Comparison of ENCODE assay signal across 8 mouse cellular contexts in genomic region chr7:19270509-19271237, GRCm38 (mm10). TPM values are rescaled to one million over a fixed set of nuclear protein-coding genes. Genes with fewer than 3 reads are reported as not detected.
DNase-seq lines count a peak whose midpoint lies in the region; ATAC-seq and TF ChIP-seq lines count a peak whose summit lies in the region.

No protein-coding gene starts in this region.

- in situ Hi-C loops in CH12.LX (cut with MboI; ENCODE audit: low pct_ligation_motif_present, low pct_unique_long_range_greater_than_20kb, low sequenced_read_pairs) = loop anchor here (5.0 kb wide), 1 partner anchor 38 kb away; no protein-coding TSS in a partner anchor

- H3ac ChIP-seq in myocyte (ENCODE audit: control insufficient read depth, insufficient read length) = peak overlapping the region; percentile 63

- H3K79me2 ChIP-seq in CH12.LX (replicated peaks; ENCODE audit: control insufficient read depth, extremely low read depth, insufficient read depth, poor library complexity, severe bottlenecking) (peaks cover 48% of the 10 kb centered on the region), myocyte (ENCODE audit: control insufficient read depth, insufficient read depth) (peaks cover 50% of the 10 kb centered on the region)

- TF ChIP-seq EP300 in CH12.LX (IDR thresholded peaks at IDR 0.05; ENCODE audit: low read length) = no peak

- ATAC-seq in forebrain, embryonic 13.5 days = no peak

- H3K4me3 ChIP-seq in CH12.LX (replicated peaks in 1 of 3; ENCODE audit: low read depth in 2 of 3, low read length in 2 of 3, poor library complexity in 1 of 3) (peak overlapping the region; percentile 75 to 95 (median 94)), myocyte (peak overlapping the region; percentile 96)
- peak overlapping the region; percentile 97 for H3K4me3 ChIP-seq in forebrain, embryonic 13.5 days

- peak; percentile 27 for DNase-seq in cerebellum, adult 8-10 months
- DNase-seq in cerebellum, adult 18-20 months = no peak
- DNase-seq in CH12.LX (ENCODE audit: extremely low read depth) = peak; percentile 55
- peak; percentile 39 for DNase-seq in kidney, postnatal 14 days
- DNase-seq in left cerebral cortex, postnatal 14 days (ENCODE audit: low spot score in 2 of 2) = no peak
- DNase-seq in layer of hippocampus, postnatal 25 days (ENCODE audit: extremely low spot score in 1 of 2, low spot score in 1 of 2) = no peak

- dilution Hi-C loops in CH12.LX (cut with MboI; ENCODE audit: extremely low pct_ligation_motif_present, extremely low pct_unique_long_range_greater_than_20kb, low sequenced_read_pairs) = no loop called here

- H3K9me3 ChIP-seq in CH12.LX (replicated peaks; ENCODE audit: low read length) = peaks cover under 1% of the 10 kb centered on the region
- no peaks in the 10 kb centered on the region for H3K9me3 ChIP-seq in forebrain, embryonic 13.5 days (replicated peaks)

- intact Hi-C loops in left cerebral cortex, postnatal 14 days (cut with DNase I) = no loop called here

- H3K4me2 ChIP-seq in CH12.LX (ENCODE audit: insufficient read depth, low read depth, poor library complexity, severe bottlenecking) (peak overlapping the region; percentile 59), myocyte (ENCODE audit: low read depth) (peak overlapping the region; percentile 63)
- H3K4me2 ChIP-seq in forebrain, embryonic 13.5 days = peak overlapping the region; percentile 94

- TF ChIP-seq CTCF in CH12.LX (conservative IDR thresholded peaks at IDR 0.05 in 1 of 2, IDR thresholded peaks at IDR 0.05 in 1 of 2; ENCODE audit: low read depth in 2 of 2, low read length in 2 of 2) = no peak

- H3K9ac ChIP-seq in CH12.LX (ENCODE audit: insufficient read depth, low read depth) = peak overlapping the region; percentile 91
- H3K9ac ChIP-seq in forebrain, embryonic 13.5 days = peak overlapping the region; percentile 92

- TF ChIP-seq POLR2A in CH12.LX (IDR thresholded peaks at IDR 0.05; ENCODE audit: low read depth, low read length) (no peak), myocyte (IDR thresholded peaks at IDR 0.05; ENCODE audit: insufficient read length, low read depth) (peak; percentile 22)

- under 1% methylated on average over 15 of the region's 21 CpGs for WGBS in forebrain, embryonic 13.5 days

- TF ChIP-seq RAD21 in CH12.LX (IDR thresholded peaks at IDR 0.05; ENCODE audit: low read depth, low read length) = no peak

- H3K4me1 ChIP-seq in CH12.LX (ENCODE audit: control insufficient read depth in 1 of 2, insufficient read depth in 2 of 2) = peaks cover 18 to 45% of the 10 kb centered on the region in 2 experiments
- H3K4me1 ChIP-seq in forebrain, embryonic 13.5 days = peaks cover 26% of the 10 kb centered on the region

- H3K36me3 ChIP-seq in CH12.LX (replicated peaks in 1 of 2; ENCODE audit: control insufficient read depth in 1 of 2, insufficient read depth in 1 of 2, low read length in 1 of 2) (peaks cover 8 to 12% of the 10 kb centered on the region in 2 experiments), myocyte (ENCODE audit: control insufficient read depth, insufficient read depth) (peaks cover 9% of the 10 kb centered on the region)
- H3K36me3 ChIP-seq in forebrain, embryonic 13.5 days (ENCODE audit: poor library complexity, severe bottlenecking) = no peaks in the 10 kb centered on the region

- peak overlapping the region; percentile 75; the same call in 1 of the 2 replicates for H3K27ac ChIP-seq in CH12.LX (ENCODE audit: insufficient read depth, low read depth)
- H3K27ac ChIP-seq in forebrain, embryonic 13.5 days = peak overlapping the region; percentile 73; the same call in 1 of the 2 replicates

- H3K27me3 ChIP-seq in CH12.LX (replicated peaks) = no peaks in the 10 kb centered on the region
- no peaks in the 10 kb centered on the region for H3K27me3 ChIP-seq in forebrain, embryonic 13.5 days
- H3K27me3 ChIP-seq in myocyte (ENCODE audit: control insufficient read depth, insufficient read depth, insufficient read length) = no peaks in the 10 kb centered on the region

TF ChIP-seq in CH12.LX, 34 proteins besides CTCF, POLR2A, EP300 and RAD21 (continues in another document):
- TF ChIP-seq NRF1 (IDR thresholded peaks at IDR 0.05; ENCODE audit: low read depth, low read length) = no peak
- TF ChIP-seq JUND (conservative IDR thresholded peaks at IDR 0.05; ENCODE audit: low read depth, low read length) = no peak
- TF ChIP-seq E2F4 (IDR thresholded peaks at IDR 0.05; ENCODE audit: insufficient replicate concordance, low read depth, low read length) = no peak
- no peak for TF ChIP-seq KAT2A (IDR thresholded peaks at IDR 0.05; ENCODE audit: insufficient replicate concordance, low read length)
- TF ChIP-seq MYC (IDR thresholded peaks at IDR 0.05; ENCODE audit: low read depth, low read length) = no peak
- TF ChIP-seq RCOR1 (conservative IDR thresholded peaks at IDR 0.05; ENCODE audit: low read depth, low read length) = no peak
- no peak for TF ChIP-seq USF1 (IDR thresholded peaks at IDR 0.05; ENCODE audit: low read depth, low read length)
- TF ChIP-seq ZMIZ1 (IDR thresholded peaks at IDR 0.05; ENCODE audit: low read depth, low read length) = no peak
- no peak for TF ChIP-seq POLR2AphosphoS2 (IDR thresholded peaks at IDR 0.05; ENCODE audit: low read depth, low read length)
- TF ChIP-seq MAFK (IDR thresholded peaks at IDR 0.05; ENCODE audit: insufficient replicate concordance, low read length) = no peak
- no peak for TF ChIP-seq NELFE (IDR thresholded peaks at IDR 0.05; ENCODE audit: low read depth, low read length)
- TF ChIP-seq ZC3H11A (IDR thresholded peaks at IDR 0.05; ENCODE audit: low read depth, low read length) = no peak
- no peak for TF ChIP-seq ELF1 (IDR thresholded peaks at IDR 0.05; ENCODE audit: low read depth, low read length)
- no peak for TF ChIP-seq PAX5 (IDR thresholded peaks at IDR 0.05; ENCODE audit: low read length)

TF ChIP-seq in myocyte, 11 proteins besides CTCF, POLR2A, EP300 and RAD21:
- TF ChIP-seq TCF3 (IDR thresholded peaks at IDR 0.05; ENCODE audit: insufficient read length, low read depth) (peak; percentile 84), MAX (IDR thresholded peaks at IDR 0.05; ENCODE audit: low read depth) (no peak), POLR2AphosphoS2 (IDR thresholded peaks at IDR 0.05; ENCODE audit: insufficient read length, low read depth) (peak; percentile 53), REST (IDR thresholded peaks at IDR 0.05; ENCODE audit: insufficient read depth, insufficient read length) (no peak), CEBPB (IDR thresholded peaks at IDR 0.05; ENCODE audit: insufficient read depth, poor library complexity, severe bottlenecking) (no peak), TCF12 (IDR thresholded peaks at IDR 0.05; ENCODE audit: insufficient read depth, poor library complexity, severe bottlenecking) (peak; percentile 89), E2F4 (IDR thresholded peaks at IDR 0.05; ENCODE audit: insufficient read depth) (no peak), MYOG (IDR thresholded peaks at IDR 0.05; ENCODE audit: control insufficient read depth in 1 of 3, insufficient read depth in 1 of 3, insufficient read length in 2 of 3, low read depth in 2 of 3) (peak; percentile 45 to 97 (median 97)), MYOD1 (IDR thresholded peaks at IDR 0.05; ENCODE audit: control insufficient read depth in 1 of 3, insufficient read length in 2 of 3, low read depth in 2 of 3) (peak in 2 of 3 experiments; percentile 93 to 96), SRF (IDR thresholded peaks at IDR 0.05; ENCODE audit: control insufficient read depth, insufficient read length, low read depth) (no peak), USF1 (IDR thresholded peaks at IDR 0.05; ENCODE audit: low read depth) (no peak)

RNA-seq across cellular contexts. Expression of gene Vasp, which starts 0.9 kb away (rescaled TPM):
- total RNA-seq in CH12.LX (2012; rRNA removed) (109 and 114 TPM in 2 replicates), CH12.LX (2014; rRNA removed) (122 and 125 TPM in 2 replicates)
- polyA plus RNA-seq in CH12.LX (2012; ENCODE audit: insufficient read length, low read depth) (191 and 240 TPM in 2 replicates), myocyte (2012; fragmentation: generic; extraction: Trizol) (189 TPM)
- 31.0 and 32.7 TPM in 2 replicates for polyA plus RNA-seq in forebrain, embryonic 13.5 days (2015; fragmentation: Nextera tagmentation; extraction: Ambion mirVana)
- total RNA-seq in left cerebral cortex, postnatal 14 days (2021) = 10 to 100 TPM; 18.4 to 21.1 TPM
- 10 to 100 TPM; 15.2 to 16.3 TPM for total RNA-seq in layer of hippocampus, postnatal 25 days (2021)

RNA-seq across cellular contexts. Expression of gene Ppm1n, which starts 9.2 kb away (rescaled TPM):
- not detected in 2 replicates for total RNA-seq in CH12.LX (2012; rRNA removed)
- total RNA-seq in CH12.LX (2014; rRNA removed) = not detected in 2 replicates
- polyA plus RNA-seq in CH12.LX (2012; ENCODE audit: insufficient read length, low read depth) = not detected in 2 replicates
- 0.18 and 0.80 TPM in 2 replicates for polyA plus RNA-seq in forebrain, embryonic 13.5 days (2015; fragmentation: Nextera tagmentation; extraction: Ambion mirVana)
- 0.42 TPM for polyA plus RNA-seq in myocyte (2012; fragmentation: generic; extraction: Trizol)
- total RNA-seq in left cerebral cortex, postnatal 14 days (2021) = under 1 TPM in 1 of 2 experiments, not detected in 1; 0.40 TPM
- total RNA-seq in layer of hippocampus, postnatal 25 days (2021) = not detected

RNA-seq across cellular contexts. Expression of gene Rtn2, which starts 11.8 kb away (rescaled TPM):
- total RNA-seq in CH12.LX (2012; rRNA removed) (0.72 and 1.0 TPM in 2 replicates), CH12.LX (2014; rRNA removed) (0.43 and 0.56 TPM in 2 replicates)
- polyA plus RNA-seq in CH12.LX (2012; ENCODE audit: insufficient read length, low read depth) (0.76 and 0.80 TPM in 2 replicates), myocyte (2012; fragmentation: generic; extraction: Trizol) (340 TPM)
- 87.9 and 92.4 TPM in 2 replicates for polyA plus RNA-seq in forebrain, embryonic 13.5 days (2015; fragmentation: Nextera tagmentation; extraction: Ambion mirVana)
- 100 to 1,000 TPM; 115 to 123 TPM for total RNA-seq in left cerebral cortex, postnatal 14 days (2021)
- total RNA-seq in layer of hippocampus, postnatal 25 days (2021) = 10 to 100 TPM; 85.9 to 96.3 TPM

RNA-seq across cellular contexts. Expression of gene Fosb, which starts 39.2 kb away (rescaled TPM):
- 0.08 and 0.13 TPM in 2 replicates for total RNA-seq in CH12.LX (2012; rRNA removed)
- not detected in 2 replicates for total RNA-seq in CH12.LX (2014; rRNA removed)
- polyA plus RNA-seq in CH12.LX (2012; ENCODE audit: insufficient read length, low read depth) = 0.27 and 0.56 TPM in 2 replicates
- 0.06 TPM in 1 of 2 replicates, not detected in the other for polyA plus RNA-seq in forebrain, embryonic 13.5 days (2015; fragmentation: Nextera tagmentation; extraction: Ambion mirVana)
- 0.82 TPM for polyA plus RNA-seq in myocyte (2012; fragmentation: generic; extraction: Trizol)
- total RNA-seq in left cerebral cortex, postnatal 14 days (2021) = 10 to 100 TPM in 1 of 2 experiments, 1 to 10 TPM in 1; 7.6 to 10.7 TPM
- total RNA-seq in layer of hippocampus, postnatal 25 days (2021) = 1 to 10 TPM; 5.2 to 9.8 TPM

RNA-seq across cellular contexts. Expression of gene Opa3, which starts 42.5 kb away (rescaled TPM):
- 11.9 and 15.7 TPM in 2 replicates for total RNA-seq in CH12.LX (2012; rRNA removed)
- total RNA-seq in CH12.LX (2014; rRNA removed) = 8.6 and 9.4 TPM in 2 replicates
- polyA plus RNA-seq in CH12.LX (2012; ENCODE audit: insufficient read length, low read depth) = 20.0 and 21.2 TPM in 2 replicates
- 42.1 and 47.5 TPM in 2 replicates for polyA plus RNA-seq in forebrain, embryonic 13.5 days (2015; fragmentation: Nextera tagmentation; extraction: Ambion mirVana)
- polyA plus RNA-seq in myocyte (2012; fragmentation: generic; extraction: Trizol) = 29.8 TPM
- 10 to 100 TPM; 40.0 to 43.9 TPM for total RNA-seq in left cerebral cortex, postnatal 14 days (2021)
- total RNA-seq in layer of hippocampus, postnatal 25 days (2021) = 10 to 100 TPM; 36.5 to 41.5 TPM

Comparison
In these comparisons a context has a peak if more than half of its experiments do, and no peak if none do; other contexts are left out.
1. DNase-seq: peak in cerebellum, adult 8-10 months (single experiment), CH12.LX (single experiment) and kidney, postnatal 14 days (single experiment); none in cerebellum, adult 18-20 months (0 of 2), left cerebral cortex, postnatal 14 days (0 of 2) and layer of hippocampus, postnatal 25 days (0 of 2).
2. RNA of gene Vasp, which starts 0.9 kb away (total RNA-seq): 109 to 125 TPM in CH12.LX; 18.4 to 21.1 TPM in left cerebral cortex, postnatal 14 days and 15.2 to 16.3 TPM in layer of hippocampus, postnatal 25 days; every median in the first group is over 4 times any median in the second.
3. RNA of gene Rtn2, which starts 11.8 kb away (total RNA-seq): 115 to 123 TPM in left cerebral cortex, postnatal 14 days and 85.9 to 96.3 TPM in layer of hippocampus, postnatal 25 days; 0.43 to 1.0 TPM in CH12.LX; every median in the first group is over 10 times any median in the second.
4. Peak in every context shown above with its lines, with median percentiles within 50 percentile points of each other: H3K4me2 ChIP-seq and H3K4me3 ChIP-seq.